Mouse (Mus musculus): ENCODE measurements around the gene Rnf208.

DNA sequence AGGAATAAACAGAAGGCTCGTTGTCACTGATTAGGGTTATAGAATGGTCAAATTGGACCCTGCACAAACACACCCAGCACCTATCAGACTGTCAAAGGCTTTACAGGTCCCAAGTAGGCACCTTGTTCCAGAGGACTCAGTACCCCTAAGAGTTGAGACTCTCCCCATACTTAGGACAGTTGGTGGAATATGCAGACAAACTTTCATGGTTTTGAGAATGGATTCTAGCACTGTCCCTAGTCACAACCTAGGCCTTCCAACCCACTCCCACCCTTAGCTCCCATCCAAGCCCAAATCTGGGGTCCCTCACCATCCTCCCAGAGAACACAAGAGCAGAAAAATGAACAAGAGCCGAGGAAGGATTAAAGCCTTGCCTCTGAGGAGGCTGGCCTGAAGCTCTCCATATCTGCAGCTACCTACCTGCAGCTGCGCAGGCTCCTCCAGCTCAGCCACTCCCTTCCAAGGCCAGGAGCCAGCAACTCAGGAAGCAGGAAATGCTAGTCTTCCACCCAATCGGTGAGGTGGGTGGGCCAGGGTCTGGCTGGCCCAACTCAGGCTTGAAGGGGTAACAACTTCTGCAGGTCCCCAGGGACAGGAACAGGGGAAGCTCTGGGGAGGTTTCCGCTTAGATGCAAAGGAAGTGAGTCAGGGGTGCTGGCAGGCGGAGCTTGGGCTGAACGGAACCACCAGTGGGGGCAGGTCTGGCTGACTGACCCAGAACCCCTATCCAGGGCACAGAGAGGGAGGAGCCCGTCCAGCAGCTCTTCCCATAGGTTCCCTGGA, 45.7 kb upstream of the Rnf208 start, which contains the start of gene Tor4a:
- no peak for TF ChIP-seq CTCF (conservative IDR thresholded peaks at IDR 0.05; ENCODE audit: insufficient read depth, insufficient read length, low read depth, low read length)
- TF ChIP-seq POLR2A (IDR thresholded peaks at IDR 0.05; ENCODE audit: low read depth, low read length) = peak; percentile 55

Measured in kidney, adult 2 months (tissue).